Mouse (Mus musculus): ENCODE data around the gene Crhbp.

- TF ChIP-seq POLR2A (IDR thresholded peaks at IDR 0.05; ENCODE audit: insufficient read length, low read depth) = no peak
- no peak for TF ChIP-seq POLR2AphosphoS2 (IDR thresholded peaks at IDR 0.05; ENCODE audit: insufficient read length, low read depth)
- TF ChIP-seq CEBPB (IDR thresholded peaks at IDR 0.05; ENCODE audit: insufficient read depth, poor library complexity, severe bottlenecking) = no peak
- TF ChIP-seq SRF (IDR thresholded peaks at IDR 0.05; ENCODE audit: control insufficient read depth, insufficient read length, low read depth) = no peak
- TF ChIP-seq E2F4 (IDR thresholded peaks at IDR 0.05; ENCODE audit: insufficient read depth) = no peak
- no peak for TF ChIP-seq MYOG (IDR thresholded peaks at IDR 0.05; ENCODE audit: control insufficient read depth in 1 of 3, insufficient read depth in 1 of 3, insufficient read length in 2 of 3, low read depth in 2 of 3)
- TF ChIP-seq MAX (IDR thresholded peaks at IDR 0.05; ENCODE audit: low read depth) = no peak
Observed at GRCm38 (mm10) chr13:95484664-95485063, 39.9 kb upstream of the Crhbp start.

Measured in myocyte (in vitro differentiated cells).